Comparison of ENCODE assay signal across 18 mouse cellular contexts in the genomic region with DNA sequence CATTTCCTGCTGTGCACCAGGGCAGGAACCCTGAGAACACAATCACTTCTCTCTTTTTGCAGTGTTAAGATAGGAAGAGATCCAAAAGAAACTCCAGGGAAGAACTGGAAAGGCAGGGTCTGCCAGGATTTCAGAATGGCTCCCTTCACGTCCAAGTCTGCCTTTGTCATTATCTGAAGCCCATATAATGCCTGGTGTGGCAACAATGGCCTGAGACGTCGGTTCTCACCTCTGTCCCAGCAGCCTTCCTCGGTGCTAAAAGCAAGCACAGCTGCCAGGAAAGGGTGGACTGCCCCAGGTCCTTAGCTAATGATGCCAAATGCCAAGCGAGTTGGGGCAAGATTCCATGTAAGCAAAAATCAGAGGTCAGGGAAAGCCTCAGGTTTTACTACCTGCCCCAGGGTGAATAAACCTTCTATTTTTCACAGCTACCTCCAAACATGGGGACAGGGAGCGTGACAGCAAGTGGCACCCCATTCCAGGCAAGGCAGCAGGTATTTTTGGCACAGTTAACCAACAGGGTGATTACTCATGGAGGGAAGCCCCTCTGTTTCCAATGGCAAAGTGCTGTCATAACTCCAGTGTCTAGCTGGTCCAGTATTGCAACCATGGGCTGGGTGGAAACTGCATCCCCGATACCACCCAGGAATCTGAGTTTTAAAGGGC. TPM values are rescaled to one million over a fixed set of nuclear protein-coding genes. Genes with fewer than 3 reads are reported as not detected.
DNase-seq lines count a peak whose midpoint lies in the region; ATAC-seq and TF ChIP-seq lines count a peak whose summit lies in the region.
"Had no signal": no experiment of that assay in that cellular context is flagged by ENCODE, and none has a peak within 500 bp of the region (broad histone marks: within the 10 kb centered on the region; RNA-seq: fewer than 3 reads in every experiment).

No protein-coding gene starts in this region.

- H3K36me3 ChIP-seq in limb, embryonic 15.5 days: no peaks in the 10 kb centered on the region
- no peaks in the 10 kb centered on the region for H3K36me3 ChIP-seq in limb, embryonic 10.5 days
- H3K36me3 ChIP-seq: hindbrain, embryonic 10.5 days; midbrain, embryonic 10.5 days had no signal

- H3K4me2 ChIP-seq in limb, embryonic 15.5 days: no peak overlapping the region
- H3K4me2 ChIP-seq: neural tube, embryonic 15.5 days had no signal

- WGBS in limb, embryonic 15.5 days: 45% methylated on average over 7 of the region's 7 CpGs
- WGBS in limb, embryonic 10.5 days: 66% methylated on average over 7 of the region's 7 CpGs

- peaks cover 14% of the 10 kb centered on the region for H3K27me3 ChIP-seq in limb, embryonic 15.5 days
- peaks cover 23% of the 10 kb centered on the region for H3K27me3 ChIP-seq in limb, embryonic 10.5 days (ENCODE audit: low read depth, poor library complexity, severe bottlenecking)
- H3K27me3 ChIP-seq: neural tube, embryonic 15.5 days had no signal

- H3K4me3 ChIP-seq in gastrocnemius, adult 2 months: no peak overlapping the region
- H3K4me3 ChIP-seq in limb, embryonic 15.5 days: no peak overlapping the region
- H3K4me3 ChIP-seq in limb, embryonic 10.5 days: no peak overlapping the region
- H3K4me3 ChIP-seq: hindbrain, embryonic 10.5 days; midbrain, embryonic 10.5 days; neural tube, embryonic 15.5 days had no signal

- ATAC-seq in limb, embryonic 15.5 days (ENCODE audit: insufficient number of reproducible peaks, low FRiP score, low TSS enrichment, low read depth): no peak
- ATAC-seq: inflammation-experienced regulatory T-cells, adult 6 months had no signal

- peak overlapping the region; percentile 67 for H3K27ac ChIP-seq in gastrocnemius, adult 2 months
- 0 out of 2 replicates have a peak overlapping the region, but pooled peaks have one; percentile 35 for H3K27ac ChIP-seq in limb, embryonic 15.5 days
- H3K27ac ChIP-seq in limb, embryonic 10.5 days: no peak overlapping the region
- H3K27ac ChIP-seq: hindbrain, embryonic 10.5 days; kidney, postnatal 0 days; liver, embryonic 14.5 days; midbrain, embryonic 10.5 days; neural tube, embryonic 15.5 days had no signal

- DNase-seq in gastrocnemius, adult 2 months: no peak
- DNase-seq in gastrocnemius, postnatal 10 days: no peak
- DNase-seq in limb, embryonic 10.5 days (ENCODE audit: low spot score): no peak
- DNase-seq in adipocyte (ENCODE audit: low spot score): peak; percentile 46
- peak; percentile 58 for DNase-seq in cerebellum, adult 9-10 months
- DNase-seq in kidney, adult 9 months: no peak
- no peak for DNase-seq in lung, postnatal 14 days
- DNase-seq: adrenal gland, adult 8-10 months; gastrocnemius, postnatal 36 days; lung, postnatal 10 days; right cerebral cortex, postnatal 4 days had no signal

- no peaks in the 10 kb centered on the region for H3K9me3 ChIP-seq in limb, embryonic 15.5 days
- H3K9me3 ChIP-seq in limb, embryonic 10.5 days (replicated peaks): no peaks in the 10 kb centered on the region
- H3K9me3 ChIP-seq: hindbrain, embryonic 10.5 days; midbrain, embryonic 10.5 days; neural tube, embryonic 15.5 days had no signal

- intact Hi-C loops in gastrocnemius, adult 2 months (cut with DNase I): no loop called here

- H3K4me1 ChIP-seq in limb, embryonic 15.5 days: peaks cover 22% of the 10 kb centered on the region
- H3K4me1 ChIP-seq in limb, embryonic 10.5 days: no peaks in the 10 kb centered on the region
- H3K4me1 ChIP-seq: hindbrain, embryonic 10.5 days had no signal

- no peak for TF ChIP-seq CTCF in gastrocnemius, adult 2 months (IDR thresholded peaks at IDR 0.05)

- H3K9ac ChIP-seq in limb, embryonic 15.5 days: no peak overlapping the region
- H3K9ac ChIP-seq: liver, embryonic 14.5 days; neural tube, embryonic 15.5 days had no signal

RNA-seq across cellular contexts. Expression of a gene that starts 7.7 kb away (rescaled TPM):
- 1 to 10 TPM; 4.3 to 8.2 TPM for total RNA-seq in gastrocnemius, adult 2 months (2021)
- total RNA-seq in gastrocnemius, postnatal 10 days (2021): 1 to 10 TPM; 6.2 to 6.8 TPM
- polyA plus RNA-seq in limb, embryonic 15.5 days (2015; fragmentation: Nextera tagmentation; extraction: Ambion mirVana): 0.89 and 1.2 TPM in 2 replicates
- 0.13 and 0.23 TPM in 2 replicates for polyA plus RNA-seq in limb, embryonic 10.5 days (2016; fragmentation: Nextera tagmentation; extraction: Ambion mirVana)

Comparison
In these comparisons a context has a peak if more than half of its experiments do, and no peak if none do; other contexts are left out.
1. DNase-seq: peak in adipocyte (single experiment) and cerebellum, adult 9-10 months (single experiment); none in gastrocnemius, adult 2 months (single experiment), gastrocnemius, postnatal 10 days (single experiment), limb, embryonic 10.5 days (single experiment), kidney, adult 9 months (single experiment) and lung, postnatal 14 days (single experiment).